Comparison of ENCODE assay signal across 31 mouse cellular contexts in the genomic region with DNA sequence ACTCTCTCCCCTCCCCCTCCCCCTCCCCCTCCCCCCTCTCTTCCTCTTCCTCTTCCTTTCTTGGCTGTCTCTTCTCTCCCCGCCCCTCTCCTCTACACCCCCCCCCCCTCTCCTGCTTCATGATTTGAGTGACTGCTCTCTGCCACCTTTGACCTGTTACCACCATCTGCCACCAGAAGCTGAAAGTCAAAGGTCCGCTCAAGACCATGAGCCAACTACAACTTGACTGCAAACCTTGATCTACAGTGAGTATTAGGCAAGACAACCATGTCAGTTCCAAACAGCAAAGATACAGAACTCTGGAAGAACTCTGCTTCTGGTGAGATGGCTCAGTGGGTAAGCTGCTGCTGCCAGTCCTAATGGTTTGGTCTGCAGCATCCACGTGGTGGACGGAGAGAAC. TPM values are rescaled to one million over a fixed set of nuclear protein-coding genes. Genes with fewer than 3 reads are reported as not detected.
DNase-seq lines count a peak whose midpoint lies in the region; ATAC-seq lines count a peak whose summit lies in the region.
"Had no signal": no experiment of that assay in that cellular context is flagged by ENCODE, and none has a peak within 500 bp of the region (broad histone marks: within the 10 kb centered on the region; RNA-seq: fewer than 3 reads in every experiment).

No protein-coding gene starts in this region.

- no peak for ATAC-seq in forebrain, embryonic 12.5 days (ENCODE audit: low FRiP score)
- no peak for ATAC-seq in kidney, embryonic 16.5 days (ENCODE audit: low FRiP score, low TSS enrichment)
- ATAC-seq in kidney, embryonic 14.5 days (ENCODE audit: low FRiP score, low TSS enrichment): no peak
- ATAC-seq: activated CD4-positive, CD25-positive, alpha-beta regulatory T cell, adult 4 months; forebrain, embryonic 16.5 days; intestine, postnatal 0 days had no signal

- H3K27ac ChIP-seq in forebrain, embryonic 10.5 days: 0 out of 2 replicates have a peak overlapping the region, but pooled peaks have one; percentile 12
- no peak overlapping the region for H3K27ac ChIP-seq in forebrain, embryonic 12.5 days
- H3K27ac ChIP-seq in kidney, embryonic 16.5 days (ENCODE audit: low read length): peak overlapping the region; percentile 5; the same call in 1 of the 2 replicates
- no peak overlapping the region for H3K27ac ChIP-seq in kidney, embryonic 14.5 days (ENCODE audit: low read depth, low read length)
- H3K27ac ChIP-seq: heart, embryonic 10.5 days had no signal

- peaks cover 32% of the 10 kb centered on the region for H3K4me1 ChIP-seq in forebrain, embryonic 10.5 days
- H3K4me1 ChIP-seq in forebrain, embryonic 12.5 days: peaks cover 13% of the 10 kb centered on the region
- H3K4me1 ChIP-seq in kidney, embryonic 16.5 days (ENCODE audit: insufficient read depth, low read length): peaks cover 15% of the 10 kb centered on the region
- peaks cover 16% of the 10 kb centered on the region; the same call in 1 of the 2 replicates for H3K4me1 ChIP-seq in kidney, embryonic 14.5 days (ENCODE audit: control insufficient read depth, insufficient read depth, low read length)

- peaks cover 4% of the 10 kb centered on the region; the same call in 1 of the 2 replicates for H3K9me3 ChIP-seq in forebrain, embryonic 10.5 days
- H3K9me3 ChIP-seq in forebrain, embryonic 12.5 days: no peaks in the 10 kb centered on the region
- no peaks in the 10 kb centered on the region for H3K9me3 ChIP-seq in kidney, embryonic 16.5 days (ENCODE audit: low read length)
- H3K9me3 ChIP-seq in kidney, embryonic 14.5 days (ENCODE audit: control insufficient read depth, low read length): no peaks in the 10 kb centered on the region
- H3K9me3 ChIP-seq: heart, embryonic 10.5 days; limb, embryonic 12.5 days had no signal

- no peaks in the 10 kb centered on the region for H3K27me3 ChIP-seq in forebrain, embryonic 10.5 days (ENCODE audit: poor library complexity, severe bottlenecking)
- no peaks in the 10 kb centered on the region for H3K27me3 ChIP-seq in forebrain, embryonic 12.5 days
- no peaks in the 10 kb centered on the region for H3K27me3 ChIP-seq in kidney, embryonic 16.5 days (ENCODE audit: insufficient read depth, low read length)
- no peaks in the 10 kb centered on the region for H3K27me3 ChIP-seq in kidney, embryonic 14.5 days (ENCODE audit: control insufficient read depth, insufficient read depth, low read length)

- DNase-seq in forebrain, embryonic 10.5 days (ENCODE audit: extremely low spot score, low spot score): no peak
- DNase-seq in adipocyte (ENCODE audit: low spot score): peak; percentile 64
- DNase-seq in kidney, postnatal 36 days: peak; percentile 8 to 23
- DNase-seq in heart, postnatal 4 days: no peak
- DNase-seq: adrenal gland, postnatal 25 days; cerebellum, postnatal 10 days; gastrocnemius, postnatal 10 days; layer of hippocampus, postnatal 36 days; lung, embryonic 14.5 days; midbrain, embryonic 14.5 days; thymus, adult 18-20 months; thymus, postnatal 36 days had no signal

- WGBS in forebrain, embryonic 10.5 days: 77% methylated on average over 3 of the region's 4 CpGs
- WGBS in forebrain, embryonic 12.5 days: 78% methylated on average over 3 of the region's 4 CpGs
- WGBS in kidney, embryonic 16.5 days: 69% methylated on average over 3 of the region's 4 CpGs
- 69% methylated on average over 4 of the region's 4 CpGs for WGBS in kidney, embryonic 14.5 days

- H3K36me3 ChIP-seq in forebrain, embryonic 10.5 days (replicated peaks): no peaks in the 10 kb centered on the region
- H3K36me3 ChIP-seq in forebrain, embryonic 12.5 days (replicated peaks): no peaks in the 10 kb centered on the region
- no peaks in the 10 kb centered on the region for H3K36me3 ChIP-seq in kidney, embryonic 16.5 days (ENCODE audit: insufficient read depth, low read length)
- H3K36me3 ChIP-seq in kidney, embryonic 14.5 days (ENCODE audit: control insufficient read depth, insufficient read depth, low read length): no peaks in the 10 kb centered on the region
- H3K36me3 ChIP-seq: heart, embryonic 10.5 days; limb, embryonic 12.5 days had no signal

- no peak overlapping the region for H3K9ac ChIP-seq in forebrain, embryonic 12.5 days
- no peak overlapping the region for H3K9ac ChIP-seq in kidney, embryonic 16.5 days (replicated peaks; ENCODE audit: low read length)
- no peak overlapping the region for H3K9ac ChIP-seq in kidney, embryonic 14.5 days (ENCODE audit: low read depth, low read length)
- H3K9ac ChIP-seq: limb, embryonic 12.5 days; lung, embryonic 14.5 days had no signal

- no peak overlapping the region for H3K4me2 ChIP-seq in forebrain, embryonic 12.5 days
- H3K4me2 ChIP-seq in kidney, embryonic 16.5 days (replicated peaks; ENCODE audit: low read depth, low read length): no peak overlapping the region
- H3K4me2 ChIP-seq in kidney, embryonic 14.5 days (replicated peaks; ENCODE audit: low read depth, low read length): no peak overlapping the region
- H3K4me2 ChIP-seq: limb, embryonic 12.5 days; lung, embryonic 14.5 days had no signal

- H3K4me3 ChIP-seq in forebrain, embryonic 10.5 days: no peak overlapping the region
- no peak overlapping the region for H3K4me3 ChIP-seq in forebrain, embryonic 12.5 days (replicated peaks)
- no peak overlapping the region for H3K4me3 ChIP-seq in kidney, embryonic 16.5 days (ENCODE audit: low read length)
- H3K4me3 ChIP-seq in kidney, embryonic 14.5 days (ENCODE audit: low read length): no peak overlapping the region
- H3K4me3 ChIP-seq: heart, embryonic 10.5 days; limb, embryonic 12.5 days; megakaryocyte, embryonic 14.5 days had no signal

RNA-seq across cellular contexts. Expression of a gene that starts 25.2 kb away (rescaled TPM):
- polyA plus RNA-seq in forebrain, embryonic 10.5 days (2016; fragmentation: Nextera tagmentation; extraction: Ambion mirVana): 0.26 and 0.27 TPM in 2 replicates
- polyA plus RNA-seq in forebrain, embryonic 12.5 days (2016; fragmentation: Nextera tagmentation; extraction: Ambion mirVana): 0.29 and 0.55 TPM in 2 replicates
- polyA plus RNA-seq in kidney, embryonic 16.5 days (2015; fragmentation: Nextera tagmentation; extraction: Ambion mirVana): 2.5 TPM in 2 replicates
- polyA plus RNA-seq in kidney, embryonic 14.5 days (2014; fragmentation: Nextera tagmentation; extraction: Ambion mirVana): 0.73 and 0.77 TPM in 2 replicates
- 10 to 100 TPM; 12.1 to 13.3 TPM for total RNA-seq in heart, postnatal 4 days (2021)
- polyA plus RNA-seq: activated CD4-positive, CD25-positive, alpha-beta regulatory T cell, adult 4 months had no signal

RNA-seq across cellular contexts. Expression of a gene that starts 28.7 kb away (rescaled TPM):
- not detected in 2 replicates for polyA plus RNA-seq in forebrain, embryonic 10.5 days (2016; fragmentation: Nextera tagmentation; extraction: Ambion mirVana)
- polyA plus RNA-seq in forebrain, embryonic 12.5 days (2016; fragmentation: Nextera tagmentation; extraction: Ambion mirVana): not detected in 2 replicates
- not detected in 2 replicates for polyA plus RNA-seq in kidney, embryonic 16.5 days (2015; fragmentation: Nextera tagmentation; extraction: Ambion mirVana)
- not detected in 2 replicates for polyA plus RNA-seq in kidney, embryonic 14.5 days (2014; fragmentation: Nextera tagmentation; extraction: Ambion mirVana)
- not detected for total RNA-seq in heart, postnatal 4 days (2021)
- total RNA-seq: adrenal gland, postnatal 25 days; gastrocnemius, postnatal 10 days; granulocyte monocyte progenitor cell, adult 5-6 weeks; layer of hippocampus, adult 8-10 months; layer of hippocampus, postnatal 36 days; left cerebral cortex, postnatal 10 days had no signal
- polyA plus RNA-seq: activated CD4-positive, CD25-positive, alpha-beta regulatory T cell, adult 4 months; cortical plate, adult 2 months; embryonic facial prominence, embryonic 11.5 days; forebrain, embryonic 16.5 days; heart, embryonic 10.5 days; heart, postnatal 0 days; hindbrain, embryonic 11.5 days; intestine, postnatal 0 days; limb, embryonic 12.5 days; lung, embryonic 14.5 days; midbrain, embryonic 14.5 days; neural tube, embryonic 11.5 days; small intestine, adult 2 months; stomach, embryonic 16.5 days had no signal

RNA-seq across cellular contexts. Expression of a gene that starts 43.5 kb away (rescaled TPM):
- 10.4 and 14.0 TPM in 2 replicates for polyA plus RNA-seq in forebrain, embryonic 10.5 days (2016; fragmentation: Nextera tagmentation; extraction: Ambion mirVana)
- 35.2 and 36.4 TPM in 2 replicates for polyA plus RNA-seq in forebrain, embryonic 12.5 days (2016; fragmentation: Nextera tagmentation; extraction: Ambion mirVana)
- polyA plus RNA-seq in kidney, embryonic 16.5 days (2015; fragmentation: Nextera tagmentation; extraction: Ambion mirVana): 6.5 and 6.6 TPM in 2 replicates
- 4.1 and 5.1 TPM in 2 replicates for polyA plus RNA-seq in kidney, embryonic 14.5 days (2014; fragmentation: Nextera tagmentation; extraction: Ambion mirVana)
- under 1 TPM; 0.36 to 0.43 TPM for total RNA-seq in heart, postnatal 4 days (2021)
- total RNA-seq: granulocyte monocyte progenitor cell, adult 5-6 weeks had no signal

Comparison
In these comparisons a context has a peak if more than half of its experiments do, and no peak if none do; other contexts are left out.
1. H3K27ac ChIP-seq: peak in forebrain, embryonic 10.5 days (single experiment) and kidney, embryonic 16.5 days (single experiment); none in forebrain, embryonic 12.5 days (single experiment) and kidney, embryonic 14.5 days (single experiment).
2. DNase-seq: peak in adipocyte (single experiment) and kidney, postnatal 36 days (2 of 2); none in forebrain, embryonic 10.5 days (single experiment) and heart, postnatal 4 days (single experiment).